Mouse (Mus musculus) limb, embryonic 11.5 days (tissue): ENCODE data around the gene Ces3b. TPM values are rescaled to one million over a fixed set of nuclear protein-coding genes. Genes with fewer than 3 reads are reported as not detected.
"Not testable (repeated sequence)": the region's sequence is repeated elsewhere in the genome, so short reads cannot be mapped to it uniquely, and the experiment has no call there.

ENCODE experiments used
- ATAC-seq: fragments of 200-750 bp; cut with Nextera tagmentation; 2 replicates; pipeline ENCODE4 v1.8.0; 2017; ENCODE audit warnings: low read depth; ENCODE audit not compliant: insufficient number of reproducible peaks, low FRiP score, low TSS enrichment
- DNase-seq: peaks from one replicate; pipeline ENCODE4 v3.0.0-alpha.2; 2015; ENCODE audit warnings: low spot score
- H3K27ac ChIP-seq: fragments of 300-500 bp; sonication (generic); replicated peaks from 2 replicates; pipeline ENCODE4 v1.5.1; 2014; ENCODE audit warnings: low read depth, mild to moderate bottlenecking, low read length
- H3K27me3 ChIP-seq: fragments of 300-500 bp; sonication (generic); 2 replicates; pipeline ENCODE4 v1.6.1; 2014; ENCODE audit warnings: mild to moderate bottlenecking, low read length, mixed read lengths; ENCODE audit not compliant: control insufficient read depth, insufficient read depth
- H3K36me3 ChIP-seq: fragments of 300-500 bp; sonication (generic); 2 replicates; pipeline ENCODE4 v1.6.1; 2014; ENCODE audit warnings: mild to moderate bottlenecking, low read length, moderate library complexity, mixed read lengths; ENCODE audit not compliant: control insufficient read depth, insufficient read depth
- H3K4me1 ChIP-seq: fragments of 300-500 bp; sonication (generic); 2 replicates; pipeline ENCODE4 v1.6.1; 2014; ENCODE audit warnings: low read length, mixed read lengths; ENCODE audit not compliant: control insufficient read depth, insufficient read depth
- H3K4me2 ChIP-seq: fragments of 300-500 bp; sonication (generic); 2 replicates; pipeline ENCODE4 v1.6.1; 2014; ENCODE audit warnings: low read depth, mild to moderate bottlenecking, moderate library complexity; ENCODE audit not compliant: severe bottlenecking
- H3K4me3 ChIP-seq: fragments of 300-500 bp; sonication (generic); 2 replicates; pipeline ENCODE4 v1.5.1; 2014; ENCODE audit warnings: low read depth, low read length
- H3K9ac ChIP-seq: fragments of 300-500 bp; sonication (generic); 2 replicates; pipeline ENCODE4 v1.6.1; 2014; ENCODE audit warnings: mild to moderate bottlenecking, low read length
- H3K9me3 ChIP-seq: fragments of 300-500 bp; sonication (generic); 2 replicates; pipeline ENCODE4 v1.6.1; 2016; ENCODE audit warnings: low read length; ENCODE audit not compliant: control insufficient read depth
- WGBS: fragments of 180-500 bp; shearing (Covaris S2); extraction: QIAGEN DNeasy Blood & Tissue Kit; methylation state at CpG from one replicate; pipeline ENCODE4 v1.1.7; 2014; 5-methylcytosine and 5-hydroxymethylcytosine counted together
- polyA plus RNA-seq: library from polyadenylated mRNA; unstranded; fragments of >200 nt; fragmentation: Nextera tagmentation; extraction: Ambion mirVana; gene quantifications from 2 replicates; pipeline ENCODE4 v1.2.1, GENCODE M21; 2014

Ces3b gene
- polyA plus RNA-seq, 1 experiment from 2014 or later: not detected

DNA sequence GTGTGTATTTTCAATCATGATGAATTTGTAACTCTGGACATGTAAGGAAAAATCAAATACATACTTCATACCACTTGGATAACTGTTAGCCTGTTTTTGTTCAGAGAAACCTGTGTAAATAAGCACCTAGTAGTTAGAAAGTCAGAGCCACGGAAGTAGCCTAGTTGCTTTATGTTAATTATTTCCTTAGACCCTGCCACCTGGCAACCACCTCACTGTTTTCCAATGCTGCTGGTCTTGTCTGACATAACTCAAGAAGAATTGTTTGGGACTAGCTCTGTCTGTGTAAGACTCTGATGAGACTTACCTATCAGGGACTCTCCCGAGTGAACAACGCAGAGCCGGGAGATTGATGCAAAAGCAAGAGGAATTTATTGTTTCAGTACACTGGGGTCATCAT, 7.0 kb upstream of the Ces3b start:
- Histone ChIP-seq H3K36me3 (no peaks in the 10 kb centered on the region), H3K4me3 (no peak overlapping the region), H3K27ac (no peak overlapping the region), H3K9ac (no peak overlapping the region), H3K4me1 (no peaks in the 10 kb centered on the region), H3K9me3 (no peaks in the 10 kb centered on the region), H3K27me3 (no peaks in the 10 kb centered on the region), H3K4me2 (no peak overlapping the region)
- ATAC-seq (no peak), DNase-seq (no peak)
- 95% methylated on average over 4 of the region's 4 CpGs for WGBS

DNA sequence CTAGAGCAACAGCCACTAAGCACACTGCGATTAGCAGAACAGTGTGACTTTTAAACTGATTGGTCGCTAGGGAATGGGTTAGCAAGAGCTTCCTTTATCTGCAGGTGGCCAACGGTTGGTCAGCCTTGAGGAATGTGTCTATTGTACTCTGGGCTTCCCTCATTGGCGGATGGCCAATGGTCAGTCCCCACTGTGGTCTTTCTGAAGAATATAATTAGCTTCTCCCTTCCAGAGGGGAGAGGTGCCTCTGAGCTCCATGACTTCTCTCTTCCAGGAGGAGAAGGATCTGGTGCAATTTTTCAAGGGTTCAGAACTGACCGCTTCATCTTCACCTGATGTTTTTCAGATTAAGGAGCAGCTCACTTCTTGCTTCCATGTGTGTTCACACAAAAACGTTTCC, 6.5 kb upstream of the Ces3b start:
- Histone ChIP-seq H3K36me3 (no peaks in the 10 kb centered on the region), H3K4me3 (no peak overlapping the region), H3K4me2 (no peak overlapping the region), H3K9ac (no peak overlapping the region), H3K9me3 (no peaks in the 10 kb centered on the region), H3K4me1 (no peaks in the 10 kb centered on the region), H3K27ac (no peak overlapping the region), H3K27me3 (no peaks in the 10 kb centered on the region)
- DNase-seq (no peak), ATAC-seq (no peak)
- WGBS: 77% methylated on average over 6 of the region's 6 CpGs

DNA sequence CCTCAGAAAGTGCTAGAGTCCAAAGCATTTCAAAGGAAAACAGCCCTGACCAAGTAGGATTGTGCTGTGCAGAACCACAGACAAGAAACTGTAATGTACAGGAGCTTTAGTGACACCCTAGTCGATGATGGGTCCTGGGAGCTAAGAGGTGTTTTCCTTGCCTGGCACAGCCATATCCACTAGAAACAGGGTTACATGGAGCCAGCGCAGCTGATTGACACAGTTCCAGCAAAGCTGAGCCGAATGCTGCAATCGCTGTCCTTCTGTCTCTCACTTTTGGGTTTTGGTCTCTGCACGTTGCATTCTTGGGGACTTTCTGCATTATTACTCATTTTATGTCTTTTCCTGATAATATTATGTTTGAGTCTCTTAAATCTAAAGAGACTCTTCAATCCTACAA, 5.0 kb upstream of the Ces3b start:
- Histone ChIP-seq H3K27me3 (no peaks in the 10 kb centered on the region), H3K9ac (no peak overlapping the region), H3K4me3 (no peak overlapping the region), H3K9me3 (no peaks in the 10 kb centered on the region), H3K4me2 (no peak overlapping the region), H3K4me1 (no peaks in the 10 kb centered on the region), H3K36me3 (no peaks in the 10 kb centered on the region), H3K27ac (no peak overlapping the region)
- WGBS: 91% methylated on average over 5 of the region's 5 CpGs
- ATAC-seq (no peak), DNase-seq (no peak)

DNA sequence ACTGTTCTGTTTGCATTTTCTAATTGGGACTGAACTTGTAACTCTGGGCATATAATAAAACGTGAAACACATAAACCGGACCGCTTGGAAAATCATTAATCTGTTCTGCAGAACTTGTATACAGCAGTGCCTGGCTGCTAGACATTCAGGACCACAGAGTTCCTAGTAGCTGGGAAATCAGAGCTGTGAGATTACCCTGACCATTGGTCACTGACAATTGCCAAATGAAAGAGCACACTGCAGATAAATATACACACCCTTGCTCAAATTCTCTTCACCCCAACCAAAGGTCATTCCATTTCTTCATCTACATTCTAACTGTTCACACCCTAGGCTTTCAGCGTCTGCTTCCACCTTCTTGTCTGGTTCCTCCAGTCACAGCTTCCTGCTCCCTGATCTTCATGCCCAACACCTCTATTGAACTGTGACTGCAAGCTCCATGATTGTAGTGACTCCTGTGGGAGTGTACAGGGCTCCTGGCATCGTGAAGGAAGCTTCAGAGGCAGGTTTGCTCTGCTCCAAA, 2.7 kb upstream of the Ces3b start:
- H3K27ac ChIP-seq: no peak overlapping the region
- ATAC-seq: no peak
- WGBS: 74% methylated on average over 5 of the region's 5 CpGs

DNA sequence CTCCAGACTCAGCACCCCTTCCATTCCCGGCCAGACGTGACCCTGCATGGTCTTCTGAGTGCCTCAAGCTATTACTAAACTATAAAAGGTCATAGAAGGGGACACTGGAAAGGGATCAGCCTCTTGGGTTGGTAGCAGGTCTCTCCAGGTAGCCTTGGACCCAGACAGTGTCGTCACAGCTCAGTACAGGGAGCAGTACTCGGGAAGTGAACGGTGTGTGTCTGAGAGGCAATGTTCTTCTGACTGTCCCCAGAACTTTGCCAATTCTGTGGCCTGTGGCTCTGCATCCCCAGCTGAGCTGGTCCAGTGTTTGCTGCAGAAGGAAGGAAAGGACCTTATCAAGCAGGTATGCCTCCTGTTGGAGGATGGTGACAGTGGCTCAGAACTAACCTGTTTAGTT, 4.6 kb downstream of the Ces3b start:
- H3K4me3 ChIP-seq, DNase-seq, H3K36me3 ChIP-seq, H3K4me1 ChIP-seq, H3K27me3 ChIP-seq, H3K9me3 ChIP-seq, H3K27ac ChIP-seq, H3K9ac ChIP-seq, ATAC-seq, H3K4me2 ChIP-seq: not testable (repeated sequence)
- WGBS: 84% methylated on average over 4 of the region's 5 CpGs

More for the DNA sequence above, 2.7 kb upstream of the Ces3b start:
- Histone ChIP-seq H3K4me2 (no peak overlapping the region), H3K27me3 (no peaks in the 10 kb centered on the region), H3K4me1 (no peaks in the 10 kb centered on the region), H3K36me3 (no peaks in the 10 kb centered on the region), H3K9ac (no peak overlapping the region), H3K9me3 (no peaks in the 10 kb centered on the region), H3K4me3 (no peak overlapping the region)
- DNase-seq: no peak

DNA sequence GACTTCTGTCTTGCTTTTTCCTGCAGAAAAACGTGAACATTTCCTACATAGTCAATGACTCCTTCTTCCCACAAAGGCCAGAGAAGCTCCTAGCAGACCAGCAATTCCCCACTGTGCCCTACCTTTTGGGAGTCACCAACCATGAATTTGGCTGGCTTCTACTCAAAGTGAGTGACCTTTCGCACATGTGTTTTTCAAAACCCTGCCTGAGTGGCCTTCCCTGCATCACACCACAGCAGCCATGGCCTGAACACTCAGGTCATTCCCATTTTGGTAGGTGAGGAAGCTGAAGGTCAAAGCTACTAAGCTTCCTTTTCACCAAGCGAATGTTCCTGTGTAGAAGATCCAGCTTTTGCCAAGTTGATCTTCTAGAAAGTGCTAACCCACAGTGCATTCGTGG, 5.0 kb downstream of the Ces3b start:
- ATAC-seq (no peak), DNase-seq (no peak)
- WGBS: 69% methylated on average over 4 of the region's 4 CpGs
- Histone ChIP-seq H3K27ac (no peak overlapping the region), H3K27me3 (no peaks in the 10 kb centered on the region), H3K9ac (no peak overlapping the region), H3K36me3 (no peaks in the 10 kb centered on the region), H3K4me3 (no peak overlapping the region), H3K9me3 (no peaks in the 10 kb centered on the region), H3K4me1 (no peaks in the 10 kb centered on the region), H3K4me2 (no peak overlapping the region)

DNA sequence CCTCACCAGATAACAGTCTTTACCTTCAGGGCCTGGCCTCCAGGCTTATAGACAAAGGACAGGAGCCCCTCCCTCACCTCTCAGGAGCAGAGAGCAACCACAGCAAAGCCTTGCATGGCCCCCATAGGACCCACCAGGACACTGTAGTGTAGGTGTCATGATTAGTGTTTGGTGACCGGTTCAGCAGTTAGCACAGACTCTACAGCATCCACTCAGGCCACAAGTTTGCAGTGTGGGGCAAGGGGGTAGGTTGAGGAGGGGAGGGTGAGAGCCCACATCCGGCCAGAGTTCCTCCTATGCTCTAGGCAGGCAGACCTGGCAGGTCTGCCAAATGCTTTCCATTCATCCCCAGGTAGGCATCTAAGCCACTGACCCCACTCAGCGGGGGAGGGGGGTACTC, 10.4 kb downstream of the Ces3b start:
- Histone ChIP-seq H3K9ac (no peak overlapping the region), H3K27ac (no peak overlapping the region), H3K4me3 (no peak overlapping the region), H3K36me3 (no peaks in the 10 kb centered on the region), H3K4me1 (no peaks in the 10 kb centered on the region), H3K4me2 (no peak overlapping the region), H3K27me3 (no peaks in the 10 kb centered on the region), H3K9me3 (no peaks in the 10 kb centered on the region)
- 81% methylated on average over 3 of the region's 3 CpGs for WGBS
- DNase-seq: no peak
- no peak for ATAC-seq

DNA sequence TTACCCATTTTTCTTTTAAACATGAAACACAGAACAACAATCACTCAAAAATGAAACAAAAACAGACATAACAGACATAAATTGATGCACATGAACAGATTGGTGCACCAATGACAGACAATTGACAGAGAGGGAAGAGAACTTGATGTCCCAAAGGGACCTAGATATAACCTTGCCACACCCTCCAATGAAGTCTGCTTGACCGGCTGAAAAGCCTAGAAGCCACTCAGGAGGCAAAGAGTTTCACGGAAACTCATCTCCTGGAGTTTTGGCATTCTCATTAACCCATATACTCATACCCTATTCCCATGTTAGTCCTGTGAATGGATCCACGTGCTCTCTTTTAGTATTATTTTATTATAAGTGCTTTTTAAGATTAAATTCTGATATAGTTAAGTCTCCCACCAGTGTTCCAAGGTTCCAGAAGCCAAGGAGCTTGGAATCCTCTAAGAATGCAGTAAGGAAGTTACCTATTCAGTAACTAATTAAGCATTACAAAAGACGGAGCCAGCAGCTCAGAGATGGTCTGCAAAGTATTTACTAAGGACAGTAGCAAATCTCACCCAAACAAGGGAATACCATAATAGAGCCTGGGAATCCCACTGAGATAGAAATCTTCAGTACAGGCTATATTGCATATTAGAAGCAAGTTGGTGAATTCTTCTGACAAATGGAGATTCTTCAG, 18.7 kb downstream of the Ces3b start:
- not testable (repeated sequence) for H3K4me3 ChIP-seq, H3K4me1 ChIP-seq, H3K27me3 ChIP-seq, H3K4me2 ChIP-seq, H3K9ac ChIP-seq, H3K36me3 ChIP-seq, H3K9me3 ChIP-seq, H3K27ac ChIP-seq, ATAC-seq, DNase-seq
- WGBS: 76% methylated on average over 4 of the region's 4 CpGs

DNA sequence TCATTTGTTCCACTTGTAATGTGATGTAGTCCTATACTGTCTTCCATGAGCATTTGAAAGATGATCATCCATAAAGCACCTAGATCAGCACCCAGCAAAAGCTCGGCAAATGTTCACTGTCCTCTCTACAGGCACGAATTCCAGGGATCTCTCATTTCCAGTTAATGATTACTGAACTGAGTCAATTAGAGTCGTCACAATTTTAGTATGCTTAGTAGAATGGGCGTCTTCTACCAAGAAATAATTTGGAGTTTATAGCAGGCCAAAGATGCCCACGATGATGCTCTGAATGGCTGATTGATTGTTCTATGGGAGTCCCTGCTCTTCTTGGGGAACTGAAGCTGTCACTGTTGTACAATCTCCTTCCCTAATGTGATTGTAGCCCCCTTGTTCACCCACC, 20.1 kb downstream of the Ces3b start:
- H3K4me3 ChIP-seq, H3K4me2 ChIP-seq, H3K9ac ChIP-seq, H3K9me3 ChIP-seq, H3K36me3 ChIP-seq, ATAC-seq, H3K4me1 ChIP-seq, H3K27ac ChIP-seq, H3K27me3 ChIP-seq, DNase-seq: not testable (repeated sequence)
- WGBS: 84% methylated on average over 5 of the region's 5 CpGs
